ENCODE assay signal across 9 mouse cellular contexts in genomic region chr4:62659861-62660553, GRCm38 (mm10).
DNase-seq lines count a peak whose midpoint lies in the region; ATAC-seq lines count a peak whose summit lies in the region.
"Had no signal": no experiment of that assay in that cellular context is flagged by ENCODE, and none has a peak within 500 bp of the region (broad histone marks: within the 10 kb centered on the region; RNA-seq: fewer than 3 reads in every experiment).

No protein-coding gene starts in this region.

- peaks cover 55% of the 10 kb centered on the region for H3K4me1 ChIP-seq in kidney, embryonic 16.5 days (ENCODE audit: insufficient read depth, low read length)
- H3K4me1 ChIP-seq in embryonic facial prominence, embryonic 12.5 days: peaks cover 47% of the 10 kb centered on the region
- H3K4me1 ChIP-seq in intestine, embryonic 14.5 days (replicated peaks; ENCODE audit: control insufficient read depth, insufficient read depth, low read length): peaks cover 50% of the 10 kb centered on the region
- peaks cover 20% of the 10 kb centered on the region for H3K4me1 ChIP-seq in neural tube, embryonic 14.5 days (ENCODE audit: control insufficient read depth, insufficient read depth, low read length)

- WGBS in kidney, embryonic 16.5 days: 11% methylated on average over 14 of the region's 14 CpGs
- 12% methylated on average over 14 of the region's 14 CpGs for WGBS in embryonic facial prominence, embryonic 12.5 days
- WGBS in intestine, embryonic 14.5 days: 18% methylated on average over 14 of the region's 14 CpGs
- WGBS in neural tube, embryonic 14.5 days: 10% methylated on average over 14 of the region's 14 CpGs

- no peak for ATAC-seq in kidney, embryonic 16.5 days (ENCODE audit: low FRiP score, low TSS enrichment)
- ATAC-seq in embryonic facial prominence, embryonic 12.5 days (ENCODE audit: insufficient number of reproducible peaks, insufficient read depth, low FRiP score, low TSS enrichment): no peak
- 0 out of 2 replicates have a peak, but pooled peaks have one; percentile 13 for ATAC-seq in intestine, embryonic 14.5 days (replicated peaks; ENCODE audit: low FRiP score, low TSS enrichment, low read depth)
- ATAC-seq in neural tube, embryonic 14.5 days (ENCODE audit: low read depth): peak; percentile 33; the same call in 1 of the 2 replicates

- peak overlapping the region; percentile 46 for H3K9ac ChIP-seq in kidney, embryonic 16.5 days (replicated peaks; ENCODE audit: low read length)
- H3K9ac ChIP-seq in embryonic facial prominence, embryonic 12.5 days: no peak overlapping the region
- H3K9ac ChIP-seq in intestine, embryonic 14.5 days (ENCODE audit: low read length): peak overlapping the region; percentile 39
- no peak overlapping the region for H3K9ac ChIP-seq in neural tube, embryonic 14.5 days (replicated peaks; ENCODE audit: low read depth, low read length)

- H3K4me3 ChIP-seq in kidney, embryonic 16.5 days (ENCODE audit: low read length): no peak overlapping the region; the same call in 1 of the 2 replicates
- H3K4me3 ChIP-seq in embryonic facial prominence, embryonic 12.5 days: no peak overlapping the region
- peak overlapping the region; percentile 11 for H3K4me3 ChIP-seq in intestine, embryonic 14.5 days (ENCODE audit: low read depth, low read length)
- H3K4me3 ChIP-seq in neural tube, embryonic 14.5 days (ENCODE audit: low read depth, low read length): no peak overlapping the region

- H3K27me3 ChIP-seq in kidney, embryonic 16.5 days (ENCODE audit: insufficient read depth, low read length): no peaks in the 10 kb centered on the region
- H3K27me3 ChIP-seq in embryonic facial prominence, embryonic 12.5 days: no peaks in the 10 kb centered on the region
- no peaks in the 10 kb centered on the region for H3K27me3 ChIP-seq in intestine, embryonic 14.5 days (replicated peaks; ENCODE audit: control insufficient read depth, insufficient read depth, low read length)
- no peaks in the 10 kb centered on the region for H3K27me3 ChIP-seq in neural tube, embryonic 14.5 days (ENCODE audit: control insufficient read depth, insufficient read depth, low read length)

- H3K36me3 ChIP-seq in kidney, embryonic 16.5 days (ENCODE audit: insufficient read depth, low read length): no peaks in the 10 kb centered on the region
- no peaks in the 10 kb centered on the region for H3K36me3 ChIP-seq in embryonic facial prominence, embryonic 12.5 days
- H3K36me3 ChIP-seq in intestine, embryonic 14.5 days (ENCODE audit: control insufficient read depth, insufficient read depth, low read length): no peaks in the 10 kb centered on the region
- H3K36me3 ChIP-seq in neural tube, embryonic 14.5 days (ENCODE audit: control insufficient read depth, insufficient read depth, low read length): no peaks in the 10 kb centered on the region

- H3K4me2 ChIP-seq in kidney, embryonic 16.5 days (replicated peaks; ENCODE audit: low read depth, low read length): peak overlapping the region; percentile 33
- peak overlapping the region; percentile 35 for H3K4me2 ChIP-seq in embryonic facial prominence, embryonic 12.5 days (replicated peaks)
- peak overlapping the region; percentile 36 for H3K4me2 ChIP-seq in intestine, embryonic 14.5 days (ENCODE audit: low read length)
- no peak overlapping the region for H3K4me2 ChIP-seq in neural tube, embryonic 14.5 days (ENCODE audit: low read depth, low read length)

- H3K27ac ChIP-seq in kidney, embryonic 16.5 days (ENCODE audit: low read length): peak overlapping the region; percentile 96
- peak overlapping the region; percentile 91 for H3K27ac ChIP-seq in embryonic facial prominence, embryonic 12.5 days
- peak overlapping the region; percentile 90 for H3K27ac ChIP-seq in intestine, embryonic 14.5 days (ENCODE audit: low read depth)
- peak overlapping the region; percentile 24 for H3K27ac ChIP-seq in neural tube, embryonic 14.5 days (ENCODE audit: low read depth, low read length)

- H3K9me3 ChIP-seq in kidney, embryonic 16.5 days (ENCODE audit: low read length): no peaks in the 10 kb centered on the region
- H3K9me3 ChIP-seq in embryonic facial prominence, embryonic 12.5 days: no peaks in the 10 kb centered on the region
- no peaks in the 10 kb centered on the region for H3K9me3 ChIP-seq in intestine, embryonic 14.5 days (ENCODE audit: control insufficient read depth, low read length)
- H3K9me3 ChIP-seq in neural tube, embryonic 14.5 days (ENCODE audit: control insufficient read depth, low read length): no peaks in the 10 kb centered on the region

- DNase-seq in kidney, postnatal 10 days: no peak
- no peak for DNase-seq in intestine, embryonic 14.5 days (ENCODE audit: low spot score)
- no peak for DNase-seq in frontal cortex, postnatal 10 days (ENCODE audit: low spot score in 2 of 2)
- DNase-seq in Muller cell, postnatal 12 days (ENCODE audit: inconsistent ontology term): no peak
- no peak for DNase-seq in layer of hippocampus, adult 9-11 months
- DNase-seq: cerebellum, adult 18-20 months had no signal

Comparison
In these comparisons a context has a peak if more than half of its experiments do, and no peak if none do; other contexts are left out.
1. ATAC-seq: peak in intestine, embryonic 14.5 days (single experiment) and neural tube, embryonic 14.5 days (single experiment); none in kidney, embryonic 16.5 days (single experiment) and embryonic facial prominence, embryonic 12.5 days (single experiment).
2. H3K27ac ChIP-seq: peak in every context shown above with its lines; median percentile 96 in kidney, embryonic 16.5 days; 91 in embryonic facial prominence, embryonic 12.5 days; 90 in intestine, embryonic 14.5 days; 24 in neural tube, embryonic 14.5 days.
3. H3K9ac ChIP-seq: peak in kidney, embryonic 16.5 days (single experiment) and intestine, embryonic 14.5 days (single experiment); none in embryonic facial prominence, embryonic 12.5 days (single experiment) and neural tube, embryonic 14.5 days (single experiment).